In the genomic region with DNA sequence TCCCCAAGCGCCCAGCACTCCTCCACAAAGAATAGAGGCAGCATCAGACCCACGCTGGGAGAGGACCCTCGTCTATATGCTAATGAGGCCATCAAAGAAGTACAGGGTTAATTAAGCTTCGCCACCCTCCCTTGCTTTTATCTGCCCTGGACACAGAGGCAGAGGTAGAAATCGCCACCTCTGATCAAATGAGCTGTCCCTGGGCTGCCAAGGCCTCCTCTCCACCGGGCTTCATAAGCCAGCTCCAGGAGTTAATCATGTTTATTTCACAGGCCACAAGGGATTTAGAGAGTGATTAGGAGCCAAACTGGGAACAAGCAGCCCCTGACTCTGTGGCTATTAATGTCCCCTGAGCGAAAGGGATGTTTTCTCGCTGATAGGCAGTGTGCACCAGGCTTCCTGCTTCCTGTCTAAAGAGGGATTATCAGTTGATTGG, we compare ENCODE assay signal across 11 mouse cellular contexts.
DNase-seq lines count a peak whose midpoint lies in the region; ATAC-seq lines count a peak whose summit lies in the region.
"Had no signal": no experiment of that assay in that cellular context is flagged by ENCODE, and none has a peak within 500 bp of the region (broad histone marks: within the 10 kb centered on the region; RNA-seq: fewer than 3 reads in every experiment).

No protein-coding gene starts in this region.

- no peaks in the 10 kb centered on the region for H3K9me3 ChIP-seq in heart, embryonic 15.5 days (replicated peaks)
- no peaks in the 10 kb centered on the region for H3K9me3 ChIP-seq in hindbrain, embryonic 12.5 days (replicated peaks)
- no peaks in the 10 kb centered on the region for H3K9me3 ChIP-seq in midbrain, embryonic 16.5 days (replicated peaks; ENCODE audit: control insufficient read depth, low read length, poor library complexity, severe bottlenecking)
- H3K9me3 ChIP-seq: limb, embryonic 12.5 days; lung, embryonic 15.5 days had no signal

- ATAC-seq in heart, embryonic 15.5 days (replicated peaks; ENCODE audit: insufficient number of reproducible peaks, insufficient read depth, low FRiP score, low read depth) = peak; percentile 50
- peak; percentile 74 for ATAC-seq in hindbrain, embryonic 12.5 days (ENCODE audit: low FRiP score)
- ATAC-seq in midbrain, embryonic 16.5 days = peak; percentile 69
- ATAC-seq in CD4-positive, CD25-positive, alpha-beta regulatory T cell, adult 4 months = no peak

- no peak overlapping the region for H3K9ac ChIP-seq in heart, embryonic 15.5 days
- H3K9ac ChIP-seq in hindbrain, embryonic 12.5 days = no peak overlapping the region
- no peak overlapping the region for H3K9ac ChIP-seq in midbrain, embryonic 16.5 days (ENCODE audit: low read depth, low read length)
- H3K9ac ChIP-seq: limb, embryonic 12.5 days; lung, embryonic 15.5 days had no signal

- H3K27me3 ChIP-seq in heart, embryonic 15.5 days = no peaks in the 10 kb centered on the region
- no peaks in the 10 kb centered on the region for H3K27me3 ChIP-seq in hindbrain, embryonic 12.5 days
- no peaks in the 10 kb centered on the region for H3K27me3 ChIP-seq in midbrain, embryonic 16.5 days (ENCODE audit: control insufficient read depth, insufficient read depth, low read depth, low read length)
- H3K27me3 ChIP-seq: limb, embryonic 12.5 days; lung, embryonic 15.5 days had no signal

- no peaks in the 10 kb centered on the region for H3K36me3 ChIP-seq in heart, embryonic 15.5 days
- no peaks in the 10 kb centered on the region for H3K36me3 ChIP-seq in hindbrain, embryonic 12.5 days
- no peaks in the 10 kb centered on the region for H3K36me3 ChIP-seq in midbrain, embryonic 16.5 days (ENCODE audit: control insufficient read depth, insufficient read depth, low read length)
- H3K36me3 ChIP-seq: limb, embryonic 12.5 days; lung, embryonic 15.5 days had no signal

- H3K4me3 ChIP-seq in heart, embryonic 15.5 days = no peak overlapping the region
- H3K4me3 ChIP-seq in hindbrain, embryonic 12.5 days = no peak overlapping the region
- no peak overlapping the region for H3K4me3 ChIP-seq in midbrain, embryonic 16.5 days (ENCODE audit: low read depth, low read length)
- H3K4me3 ChIP-seq: limb, embryonic 12.5 days; lung, embryonic 15.5 days had no signal

- peaks cover 48% of the 10 kb centered on the region for H3K4me1 ChIP-seq in heart, embryonic 15.5 days (replicated peaks)
- H3K4me1 ChIP-seq in hindbrain, embryonic 12.5 days = peaks cover 31% of the 10 kb centered on the region
- H3K4me1 ChIP-seq in midbrain, embryonic 16.5 days (ENCODE audit: control insufficient read depth, insufficient read depth, low read length) = peaks cover 11% of the 10 kb centered on the region; the same call in 1 of the 2 replicates

- H3K4me2 ChIP-seq in heart, embryonic 15.5 days = peak overlapping the region; percentile 3; the same call in 1 of the 2 replicates
- no peak overlapping the region for H3K4me2 ChIP-seq in hindbrain, embryonic 12.5 days (replicated peaks)
- no peak overlapping the region for H3K4me2 ChIP-seq in midbrain, embryonic 16.5 days (ENCODE audit: low read length)
- H3K4me2 ChIP-seq: limb, embryonic 12.5 days; lung, embryonic 15.5 days had no signal

- DNase-seq in heart, adult 8-10 months (ENCODE audit: low spot score) = no peak
- DNase-seq in ZHBTc4 (ENCODE audit: low read depth, low spot score) = peak; percentile 43
- no peak for DNase-seq in layer of hippocampus, postnatal 14 days (ENCODE audit: low spot score in 2 of 2)
- DNase-seq in right cerebral cortex, postnatal 10 days (ENCODE audit: low spot score in 2 of 2) = no peak
- DNase-seq: spleen, adult 18-20 months had no signal

- peak overlapping the region; percentile 83 for H3K27ac ChIP-seq in heart, embryonic 15.5 days
- H3K27ac ChIP-seq in hindbrain, embryonic 12.5 days = peak overlapping the region; percentile 58
- H3K27ac ChIP-seq in midbrain, embryonic 16.5 days (ENCODE audit: low read length) = peak overlapping the region; percentile 30; the same call in 1 of the 2 replicates
- H3K27ac ChIP-seq: limb, embryonic 12.5 days; lung, embryonic 15.5 days had no signal

- 20% methylated on average over 8 of the region's 8 CpGs for WGBS in heart, embryonic 15.5 days
- WGBS in hindbrain, embryonic 12.5 days = 22% methylated on average over 8 of the region's 8 CpGs
- WGBS in midbrain, embryonic 16.5 days = 5% methylated on average over 8 of the region's 8 CpGs

Comparison
In these comparisons a context has a peak if more than half of its experiments do, and no peak if none do; other contexts are left out.
1. H3K27ac ChIP-seq: peak in every context shown above with its lines; median percentile 83 in heart, embryonic 15.5 days; 58 in hindbrain, embryonic 12.5 days; 30 in midbrain, embryonic 16.5 days.